Mouse (Mus musculus) limb, embryonic 12.5 days (tissue): ENCODE results near the gene Lhx5. TPM values are rescaled to one million over a fixed set of nuclear protein-coding genes. Genes with fewer than 3 reads are reported as not detected.
A peak's percentile ranks its signal among the peaks of the same experiment; 100 is the strongest.

ENCODE experiments used
- ATAC-seq: fragments of 200-750 bp; cut with Nextera tagmentation; 2 replicates; pipeline ENCODE4 v1.8.0; 2017; ENCODE audit warnings: low read depth, moderate TSS enrichment; ENCODE audit not compliant: insufficient number of reproducible peaks, insufficient read depth, low FRiP score, low TSS enrichment
- H3K27ac ChIP-seq: fragments of 300-500 bp; sonication (generic); 2 replicates; pipeline ENCODE4 v1.5.1; 2016; ENCODE audit warnings: mild to moderate bottlenecking, moderate library complexity
- H3K27me3 ChIP-seq: fragments of 300-500 bp; sonication (generic); 2 replicates; pipeline ENCODE4 v1.6.1; 2016; ENCODE audit warnings: mild to moderate bottlenecking, moderate library complexity
- H3K36me3 ChIP-seq: fragments of 300-500 bp; sonication (generic); 2 replicates; pipeline ENCODE4 v1.6.1; 2016; ENCODE audit warnings: mild to moderate bottlenecking, moderate library complexity
- H3K4me1 ChIP-seq: fragments of 300-500 bp; sonication (generic); replicated peaks from 2 replicates; pipeline ENCODE4 v1.6.1; 2016
- H3K4me2 ChIP-seq: fragments of 300-500 bp; sonication (generic); 2 replicates; pipeline ENCODE4 v1.6.1; 2016; ENCODE audit warnings: mild to moderate bottlenecking, moderate library complexity
- H3K4me3 ChIP-seq: fragments of 300-500 bp; sonication (generic); replicated peaks from 2 replicates; pipeline ENCODE4 v1.5.1; 2016; ENCODE audit warnings: mild to moderate bottlenecking
- H3K9ac ChIP-seq: fragments of 300-500 bp; sonication (generic); replicated peaks from 2 replicates; pipeline ENCODE4 v1.6.1; 2016; ENCODE audit warnings: mild to moderate bottlenecking, moderate library complexity
- H3K9me3 ChIP-seq: fragments of 300-500 bp; sonication (generic); 2 replicates; pipeline ENCODE4 v1.6.1; 2016; ENCODE audit warnings: mild to moderate bottlenecking, moderate library complexity
- WGBS: fragments of 180-500 bp; shearing (Covaris S2); methylation state at CpG from one replicate; pipeline ENCODE4 v1.1.7; 2016; 5-methylcytosine and 5-hydroxymethylcytosine counted together
- polyA plus RNA-seq: library from polyadenylated mRNA; unstranded; fragments of >200 nt; fragmentation: Nextera tagmentation; extraction: Ambion mirVana; gene quantifications from 2 replicates; pipeline ENCODE4 v1.2.1, GENCODE M21; 2016

The Lhx5 gene
- polyA plus RNA-seq, 1 experiment from 2014 or later: not detected

GRCm38 (mm10) chr5:120420106-120420505, 11.4 kb upstream of the Lhx5 start:
- H3K9ac ChIP-seq: no peak overlapping the region
- H3K36me3 ChIP-seq: no peaks in the 10 kb centered on the region
- H3K27me3 ChIP-seq: peaks cover 95% of the 10 kb centered on the region
- H3K4me1 ChIP-seq: no peaks in the 10 kb centered on the region
- no peak overlapping the region for H3K4me2 ChIP-seq
- H3K4me3 ChIP-seq: no peak overlapping the region
- 90% methylated on average over 8 of the region's 8 CpGs for WGBS
- no peak for ATAC-seq
- no peaks in the 10 kb centered on the region for H3K9me3 ChIP-seq
- no peak overlapping the region for H3K27ac ChIP-seq

DNA sequence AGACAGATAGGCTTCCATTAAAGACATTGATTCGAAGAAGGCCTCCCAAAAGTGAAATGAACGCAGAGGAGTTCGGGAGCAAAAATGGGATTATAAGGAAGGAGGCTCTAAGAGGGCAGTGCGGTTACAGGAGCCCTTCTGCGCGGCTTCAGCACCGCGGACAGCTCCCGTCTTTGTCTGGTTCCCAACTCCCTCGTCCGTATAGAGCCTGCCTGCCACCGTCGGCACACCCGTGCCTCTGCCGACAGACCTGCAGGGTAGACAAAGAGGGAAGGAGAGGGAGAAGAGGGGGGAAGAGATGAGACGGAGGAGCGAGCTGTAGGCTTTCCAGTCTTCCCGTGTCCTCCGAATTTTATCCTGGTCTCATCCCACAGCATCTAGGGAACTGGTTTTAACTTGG, 7.5 kb upstream of the Lhx5 start:
- Histone ChIP-seq H3K36me3 (no peaks in the 10 kb centered on the region), H3K9ac (no peak overlapping the region), H3K27ac (no peak overlapping the region), H3K4me1 (no peaks in the 10 kb centered on the region; the same call in 1 of the 2 replicates), H3K4me3 (no peak overlapping the region), H3K9me3 (no peaks in the 10 kb centered on the region), H3K4me2 (no peak overlapping the region), H3K27me3 (peaks cover 98% of the 10 kb centered on the region)
- ATAC-seq: no peak
- WGBS: under 1% methylated on average over 19 of the region's 19 CpGs

DNA sequence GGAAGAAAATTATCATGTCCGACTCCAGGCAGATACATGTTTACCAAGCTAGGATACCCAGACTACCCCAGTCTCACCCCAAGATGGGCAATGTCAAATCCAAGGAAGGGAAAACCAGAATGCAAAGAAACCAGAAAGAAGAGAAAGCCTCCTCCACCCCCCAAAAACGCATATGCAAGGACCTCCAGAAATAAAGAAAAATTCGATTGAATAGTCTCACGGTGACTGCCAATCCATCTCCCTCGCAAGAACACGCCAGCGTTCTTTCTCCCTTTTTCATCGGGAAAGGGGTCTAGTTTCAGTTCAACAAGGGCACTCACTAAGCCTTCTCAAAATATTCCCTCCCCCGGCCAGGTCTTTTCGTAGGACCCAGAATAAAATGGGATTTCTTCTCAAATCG, 6.8 kb upstream of the Lhx5 start:
- no peak for ATAC-seq
- 1% methylated on average over 11 of the region's 11 CpGs for WGBS
- Histone ChIP-seq H3K27ac (no peak overlapping the region), H3K4me3 (no peak overlapping the region), H3K4me1 (no peaks in the 10 kb centered on the region; the same call in 1 of the 2 replicates), H3K27me3 (peaks cover 98% of the 10 kb centered on the region), H3K9me3 (no peaks in the 10 kb centered on the region), H3K4me2 (no peak overlapping the region), H3K9ac (no peak overlapping the region), H3K36me3 (no peaks in the 10 kb centered on the region)

DNA sequence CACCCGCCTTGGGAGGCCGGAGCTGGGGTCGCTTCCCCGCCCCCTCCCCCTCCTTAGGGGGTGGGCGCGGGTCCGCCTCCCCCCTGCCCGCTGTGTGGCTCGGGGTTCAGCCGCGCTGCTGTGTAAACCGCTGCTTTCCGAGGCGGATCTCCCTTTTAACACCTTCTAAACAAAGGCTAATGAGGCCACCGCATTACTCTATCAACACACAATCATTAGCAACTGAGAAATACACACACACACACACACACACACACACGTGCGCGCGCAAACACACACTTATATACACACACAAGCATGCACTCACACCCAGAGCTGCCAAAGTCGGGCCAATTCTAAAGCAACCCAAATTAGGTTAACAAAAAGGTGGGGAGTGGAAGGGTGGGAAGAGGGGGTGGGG, 5.8 kb upstream of the Lhx5 start:
- Histone ChIP-seq H3K9ac (no peak overlapping the region), H3K4me1 (no peaks in the 10 kb centered on the region; the same call in 1 of the 2 replicates), H3K27ac (no peak overlapping the region), H3K36me3 (no peaks in the 10 kb centered on the region), H3K27me3 (peaks cover 98% of the 10 kb centered on the region), H3K9me3 (no peaks in the 10 kb centered on the region), H3K4me3 (no peak overlapping the region), H3K4me2 (no peak overlapping the region)
- WGBS: 2% methylated on average over 18 of the region's 20 CpGs
- ATAC-seq: no peak

- Histone ChIP-seq H3K9ac (no peak overlapping the region), H3K4me3 (no peak overlapping the region), H3K4me1 (no peaks in the 10 kb centered on the region; the same call in 1 of the 2 replicates), H3K27me3 (peaks cover 98% of the 10 kb centered on the region), H3K27ac (no peak overlapping the region), H3K4me2 (no peak overlapping the region), H3K36me3 (no peaks in the 10 kb centered on the region), H3K9me3 (no peaks in the 10 kb centered on the region)
- no peak for ATAC-seq
- under 1% methylated on average over 10 of the region's 10 CpGs for WGBS
Measured at GRCm38 (mm10) chr5:120426572-120426971, 4.9 kb upstream of the Lhx5 start.

- H3K27me3 ChIP-seq: peaks cover 98% of the 10 kb centered on the region
- no peaks in the 10 kb centered on the region for H3K36me3 ChIP-seq
- H3K4me3 ChIP-seq: 0 out of 2 replicates have a peak overlapping the region, but pooled peaks have one; percentile 9
- H3K9ac ChIP-seq: no peak overlapping the region
- H3K4me1 ChIP-seq: no peaks in the 10 kb centered on the region; the same call in 1 of the 2 replicates
- H3K27ac ChIP-seq: no peak overlapping the region
- no peak overlapping the region for H3K4me2 ChIP-seq
- under 1% methylated on average over 33 of the region's 33 CpGs for WGBS
- ATAC-seq: no peak
- no peaks in the 10 kb centered on the region for H3K9me3 ChIP-seq
Measured at GRCm38 (mm10) chr5:120427451-120427938, 4.0 kb upstream of the Lhx5 start.

GRCm38 (mm10) chr5:120428189-120428838, 3.2 kb upstream of the Lhx5 start:
- 2% methylated on average over 21 of the region's 21 CpGs for WGBS
- H3K36me3 ChIP-seq: no peaks in the 10 kb centered on the region
- H3K4me3 ChIP-seq: no peak overlapping the region
- no peak overlapping the region for H3K4me2 ChIP-seq
- H3K9ac ChIP-seq: no peak overlapping the region
- no peaks in the 10 kb centered on the region; the same call in 1 of the 2 replicates for H3K4me1 ChIP-seq
- no peak overlapping the region for H3K27ac ChIP-seq
- ATAC-seq: no peak
- H3K9me3 ChIP-seq: no peaks in the 10 kb centered on the region
- peaks cover 98% of the 10 kb centered on the region for H3K27me3 ChIP-seq

- H3K4me1 ChIP-seq: no peaks in the 10 kb centered on the region; the same call in 1 of the 2 replicates
- WGBS: 1% methylated on average over 6 of the region's 6 CpGs
Measured at GRCm38 (mm10) chr5:120428990-120429389, 2.5 kb upstream of the Lhx5 start.

DNA sequence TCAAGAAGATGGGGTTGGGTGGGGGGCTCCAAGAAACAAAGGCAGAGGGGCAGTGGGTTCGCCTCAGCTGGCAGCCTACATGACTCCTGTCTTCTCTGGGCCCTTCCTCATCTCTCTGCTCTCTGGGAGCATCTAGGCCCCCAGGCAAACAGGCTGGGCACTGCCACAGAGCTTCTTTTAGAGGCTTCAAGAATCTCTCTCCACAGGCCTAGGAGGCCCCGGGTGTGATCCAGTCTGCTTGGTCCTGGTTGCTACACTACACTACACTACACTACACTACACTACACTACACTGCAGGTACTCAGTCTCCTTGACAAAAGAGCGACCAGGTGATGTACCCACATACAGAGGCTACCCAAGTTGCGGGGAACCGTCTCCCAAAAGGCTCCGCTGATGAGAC, 1.8 kb upstream of the Lhx5 start:
- no peak overlapping the region for H3K9ac ChIP-seq
- ATAC-seq: no peak
- H3K4me3 ChIP-seq: no peak overlapping the region
- H3K27me3 ChIP-seq: peaks cover 98% of the 10 kb centered on the region
- H3K27ac ChIP-seq: no peak overlapping the region
- WGBS: 5% methylated on average over 6 of the region's 6 CpGs
- H3K4me2 ChIP-seq: no peak overlapping the region
- no peaks in the 10 kb centered on the region; the same call in 1 of the 2 replicates for H3K4me1 ChIP-seq
- no peaks in the 10 kb centered on the region for H3K9me3 ChIP-seq
- H3K36me3 ChIP-seq: no peaks in the 10 kb centered on the region

More at GRCm38 (mm10) chr5:120428990-120429389, 2.5 kb upstream of the Lhx5 start:
- H3K27ac ChIP-seq: no peak overlapping the region
- no peak overlapping the region for H3K4me2 ChIP-seq
- peaks cover 98% of the 10 kb centered on the region for H3K27me3 ChIP-seq
- ATAC-seq: no peak
- H3K9ac ChIP-seq: no peak overlapping the region
- no peak overlapping the region for H3K4me3 ChIP-seq
- no peaks in the 10 kb centered on the region for H3K36me3 ChIP-seq
- no peaks in the 10 kb centered on the region for H3K9me3 ChIP-seq

GRCm38 (mm10) chr5:120431001-120431583, 407 bp upstream of the Lhx5 start:
- Histone ChIP-seq H3K9ac (no peak overlapping the region), H3K4me3 (no peak overlapping the region)
- WGBS: under 1% methylated on average over 30 of the region's 30 CpGs

DNA sequence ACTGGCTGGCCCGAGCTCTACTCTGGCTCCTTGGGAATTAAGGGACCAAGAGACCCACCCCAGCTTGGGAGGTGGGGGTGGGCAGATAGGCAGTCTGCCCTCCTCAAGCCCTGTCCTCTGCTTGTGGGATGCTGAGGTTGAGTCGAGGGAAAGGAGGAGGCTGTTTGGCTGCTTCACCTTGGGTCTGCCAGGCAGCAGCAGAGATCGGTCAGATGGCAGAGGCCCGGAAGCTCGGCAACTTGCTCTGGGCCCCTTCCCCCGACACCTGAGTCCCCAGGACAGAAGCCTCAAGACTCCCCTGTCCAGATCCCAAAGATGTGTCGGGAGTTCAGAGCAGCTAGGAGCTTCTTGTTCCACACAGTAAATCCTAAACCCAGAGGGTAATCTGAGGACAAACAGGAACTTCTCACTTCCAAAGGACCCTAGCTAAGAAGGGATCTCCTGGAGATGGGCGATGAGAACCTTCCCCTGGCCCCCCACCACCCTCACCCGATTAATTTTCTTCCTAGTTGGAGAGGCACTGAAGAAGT, 1.1 kb downstream of the Lhx5 start:
- WGBS: 2% methylated on average over 9 of the region's 9 CpGs
- H3K9ac ChIP-seq: no peak overlapping the region
- H3K4me2 ChIP-seq: no peak overlapping the region
- peaks cover 98% of the 10 kb centered on the region for H3K27me3 ChIP-seq
- H3K36me3 ChIP-seq: no peaks in the 10 kb centered on the region
- H3K4me3 ChIP-seq: no peak overlapping the region
- peaks cover 6% of the 10 kb centered on the region for H3K4me1 ChIP-seq
- ATAC-seq: no peak
- no peaks in the 10 kb centered on the region for H3K9me3 ChIP-seq
- no peak overlapping the region for H3K27ac ChIP-seq

More at GRCm38 (mm10) chr5:120431001-120431583, 407 bp upstream of the Lhx5 start:
- Histone ChIP-seq H3K9me3 (no peaks in the 10 kb centered on the region), H3K4me2 (no peak overlapping the region), H3K27me3 (peaks cover 98% of the 10 kb centered on the region), H3K36me3 (no peaks in the 10 kb centered on the region), H3K27ac (no peak overlapping the region), H3K4me1 (peaks cover 4% of the 10 kb centered on the region)
- ATAC-seq: no peak
